Mouse (Mus musculus) stomach, postnatal 0 days (tissue): ENCODE measurements around the gene Hadhb. TPM values are rescaled to one million over a fixed set of nuclear protein-coding genes. Genes with fewer than 3 reads are reported as not detected.

Experiments
- ATAC-seq: fragments of 200-750 bp; cut with Nextera tagmentation; 2 replicates; pipeline ENCODE4 v1.8.0; 2017; ENCODE audit not compliant: low FRiP score, low TSS enrichment
- DNase-seq: peaks from one replicate; pipeline ENCODE4 v3.0.0-alpha.2; 2016; ENCODE audit warnings: low spot score
- H3K27ac ChIP-seq: fragments of 300-500 bp; sonication (generic); replicated peaks from 2 replicates; pipeline ENCODE4 v1.5.1; 2014; ENCODE audit warnings: mild to moderate bottlenecking, control low read depth
- H3K27me3 ChIP-seq: fragments of 300-500 bp; sonication (generic); 2 replicates; pipeline ENCODE4 v1.6.1; 2014; ENCODE audit warnings: low read length; ENCODE audit not compliant: control insufficient read depth, insufficient read depth
- H3K36me3 ChIP-seq: fragments of 300-500 bp; sonication (generic); 2 replicates; pipeline ENCODE4 v1.6.1; 2014; ENCODE audit warnings: low read length, mixed read lengths; ENCODE audit not compliant: control insufficient read depth, insufficient read depth
- H3K4me1 ChIP-seq: fragments of 300-500 bp; sonication (generic); replicated peaks from 2 replicates; pipeline ENCODE4 v1.6.1; 2014; ENCODE audit warnings: antibody characterized with exemption; ENCODE audit not compliant: control insufficient read depth, insufficient read depth
- H3K4me2 ChIP-seq: fragments of 300-500 bp; sonication (generic); replicated peaks from 2 replicates; pipeline ENCODE4 v1.6.1; 2014; ENCODE audit warnings: low read depth, mild to moderate bottlenecking, control low read depth, moderate library complexity
- H3K4me3 ChIP-seq: fragments of 300-500 bp; sonication (generic); 2 replicates; pipeline ENCODE4 v1.5.1; 2014; ENCODE audit warnings: low read depth, low read length, control low read depth
- H3K9ac ChIP-seq: fragments of 300-500 bp; sonication (generic); 2 replicates; pipeline ENCODE4 v1.6.1; 2014; ENCODE audit warnings: mild to moderate bottlenecking, low read length, control low read depth, mixed read lengths
- H3K9me3 ChIP-seq: fragments of 300-500 bp; sonication (generic); 2 replicates; pipeline ENCODE4 v1.6.1; 2016; ENCODE audit warnings: low read length; ENCODE audit not compliant: control insufficient read depth
- CTCF ChIP-seq: IDR thresholded peaks from 2 replicates; pipeline ENCODE4 v1.5.1; 2016; ENCODE audit warnings: antibody characterized with exemption, low read depth, mild to moderate bottlenecking, moderate library complexity
- EP300 ChIP-seq: optimal IDR thresholded peaks from 2 replicates; pipeline ENCODE3; 2016; ENCODE audit warnings: antibody characterized with exemption
- WGBS: fragments of 180-500 bp; shearing (Covaris S2); extraction: QIAGEN DNeasy Blood & Tissue Kit; methylation state at CpG from one replicate; pipeline ENCODE4 v1.1.7; 2014; 5-methylcytosine and 5-hydroxymethylcytosine counted together
- polyA plus RNA-seq: library from polyadenylated mRNA; unstranded; fragments of >200 nt; fragmentation: Nextera tagmentation; extraction: Ambion mirVana; gene quantifications from 2 replicates; pipeline ENCODE4 v1.2.1, GENCODE M21; 2015

Gene Hadhb
- polyA plus RNA-seq, 1 experiment from 2014 or later, result 350 TPM

GRCm38 (mm10) chr5:30113881-30114760 is 40.9 kb upstream of the Hadhb start:
- DNase-seq, result peak; percentile 78
- H3K27me3 ChIP-seq, result peaks cover 8% of the 10 kb centered on the region
- no peaks in the 10 kb centered on the region for H3K9me3 ChIP-seq
- TF ChIP-seq CTCF (peak; percentile 75), EP300 (no peak)
- H3K9ac ChIP-seq, result peak overlapping the region; percentile 43
- no peaks in the 10 kb centered on the region for H3K4me1 ChIP-seq
- no peak overlapping the region for H3K27ac ChIP-seq
- peaks cover 5% of the 10 kb centered on the region for H3K36me3 ChIP-seq
- WGBS, result 3% methylated on average over 77 of the region's 103 CpGs
- ATAC-seq, result peak; percentile 74
- H3K4me3 ChIP-seq, result peak overlapping the region; percentile 53
- H3K4me2 ChIP-seq, result peak overlapping the region; percentile 96

- Histone ChIP-seq H3K4me2 (peak overlapping the region; percentile 96), H3K4me3 (peak overlapping the region; percentile 53), H3K4me1 (no peaks in the 10 kb centered on the region), H3K27ac (no peak overlapping the region), H3K9me3 (no peaks in the 10 kb centered on the region), H3K27me3 (peaks cover 8% of the 10 kb centered on the region), H3K9ac (peak overlapping the region; percentile 43), H3K36me3 (peaks cover 10% of the 10 kb centered on the region)
- ATAC-seq (no peak), DNase-seq (no peak)
- WGBS, result 1% methylated on average over 27 of the region's 28 CpGs
- TF ChIP-seq EP300, result no peak
- no peak for TF ChIP-seq CTCF
Observed at GRCm38 (mm10) chr5:30114761-30115140, 40.3 kb upstream of the Hadhb start.

- no peak overlapping the region for H3K27ac ChIP-seq
- peaks cover 14% of the 10 kb centered on the region for H3K36me3 ChIP-seq
- H3K4me3 ChIP-seq, result no peak overlapping the region
- no peaks in the 10 kb centered on the region for H3K4me1 ChIP-seq
- peaks cover 8% of the 10 kb centered on the region for H3K27me3 ChIP-seq
- DNase-seq (no peak), ATAC-seq (no peak)
- 36% methylated on average over 10 of the region's 10 CpGs for WGBS
- H3K9ac ChIP-seq, result no peak overlapping the region
- no peak overlapping the region for H3K4me2 ChIP-seq
- TF ChIP-seq EP300, result no peak
- peak; percentile 47 for TF ChIP-seq CTCF
- no peaks in the 10 kb centered on the region for H3K9me3 ChIP-seq
Observed at GRCm38 (mm10) chr5:30115718-30116117, 39.3 kb upstream of the Hadhb start.

GRCm38 (mm10) chr5:30118018-30118417 is 37.0 kb upstream of the Hadhb start:
- TF ChIP-seq CTCF, result no peak
- TF ChIP-seq EP300, result no peak
- WGBS, result 53% methylated on average over 1 of the region's 1 CpGs

GRCm38 (mm10) chr5:30119163-30119562 is 35.9 kb upstream of the Hadhb start:
- 87% methylated on average over 6 of the region's 6 CpGs for WGBS
- Histone ChIP-seq H3K4me3 (no peak overlapping the region), H3K4me1 (no peaks in the 10 kb centered on the region), H3K36me3 (peaks cover 34% of the 10 kb centered on the region), H3K4me2 (no peak overlapping the region), H3K27me3 (no peaks in the 10 kb centered on the region), H3K27ac (no peak overlapping the region), H3K9me3 (no peaks in the 10 kb centered on the region), H3K9ac (no peak overlapping the region)
- DNase-seq (no peak), ATAC-seq (no peak)
- TF ChIP-seq EP300, result no peak
- no peak for TF ChIP-seq CTCF

More at GRCm38 (mm10) chr5:30118018-30118417, 37.0 kb upstream of the Hadhb start:
- peaks cover 29% of the 10 kb centered on the region for H3K36me3 ChIP-seq
- ATAC-seq, result no peak
- no peak overlapping the region for H3K9ac ChIP-seq
- H3K4me3 ChIP-seq, result no peak overlapping the region
- no peaks in the 10 kb centered on the region for H3K9me3 ChIP-seq
- no peak overlapping the region for H3K27ac ChIP-seq
- DNase-seq, result no peak
- no peak overlapping the region for H3K4me2 ChIP-seq
- no peaks in the 10 kb centered on the region for H3K4me1 ChIP-seq
- peaks cover 3% of the 10 kb centered on the region; the same call in 1 of the 2 replicates for H3K27me3 ChIP-seq

GRCm38 (mm10) chr5:30120106-30120505 is 34.9 kb upstream of the Hadhb start:
- Histone ChIP-seq H3K4me1 (no peaks in the 10 kb centered on the region), H3K9ac (no peak overlapping the region), H3K36me3 (peaks cover 37% of the 10 kb centered on the region), H3K4me2 (no peak overlapping the region), H3K9me3 (no peaks in the 10 kb centered on the region), H3K4me3 (no peak overlapping the region), H3K27ac (no peak overlapping the region), H3K27me3 (no peaks in the 10 kb centered on the region)
- WGBS, result 75% methylated on average over 7 of the region's 7 CpGs
- ATAC-seq, result no peak
- DNase-seq, result no peak
- TF ChIP-seq CTCF (no peak), EP300 (no peak)
